Mouse (Mus musculus): ENCODE data around the gene Myd88.

Myd88 gene

DNA sequence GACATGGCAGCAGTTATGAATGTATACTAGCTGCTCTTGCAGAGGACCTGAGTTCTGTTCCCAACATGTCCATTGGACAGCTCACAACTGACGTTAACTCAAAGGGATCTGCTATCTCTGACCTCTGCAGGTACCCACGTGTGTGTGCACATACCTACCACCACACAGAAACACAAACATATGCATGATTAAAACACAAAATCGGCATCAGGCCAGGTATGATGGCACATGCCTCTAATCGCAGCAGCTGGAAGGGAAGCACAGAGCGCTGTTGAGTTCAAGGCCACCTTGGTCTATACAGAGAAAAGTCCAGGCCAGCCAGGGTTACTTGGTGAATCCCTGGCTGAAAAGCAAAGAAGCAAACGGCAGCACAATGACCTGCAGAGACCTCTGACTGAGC, 43.5 kb downstream of the Myd88 start:
- no peak for DNase-seq (ENCODE audit: low read depth, low spot score)

GRCm38 (mm10) chr9:119290791-119291190, 50.4 kb downstream of the Myd88 start:
- DNase-seq (ENCODE audit: low read depth, low spot score): no peak
